Mouse (Mus musculus) ES-Bruce4 (cell line): Measurements from ENCODE around the gene Pomp.

Source experiments
- CTCF ChIP-seq: IDR thresholded peaks from one replicate; pipeline ENCODE4 v1.8.1; 2011; ENCODE audit warnings: low read depth, low read length
- POLR2A ChIP-seq: IDR thresholded peaks from one replicate; pipeline ENCODE4 v1.8.1; 2011; ENCODE audit warnings: low read length; ENCODE audit not compliant: insufficient read depth

DNA sequence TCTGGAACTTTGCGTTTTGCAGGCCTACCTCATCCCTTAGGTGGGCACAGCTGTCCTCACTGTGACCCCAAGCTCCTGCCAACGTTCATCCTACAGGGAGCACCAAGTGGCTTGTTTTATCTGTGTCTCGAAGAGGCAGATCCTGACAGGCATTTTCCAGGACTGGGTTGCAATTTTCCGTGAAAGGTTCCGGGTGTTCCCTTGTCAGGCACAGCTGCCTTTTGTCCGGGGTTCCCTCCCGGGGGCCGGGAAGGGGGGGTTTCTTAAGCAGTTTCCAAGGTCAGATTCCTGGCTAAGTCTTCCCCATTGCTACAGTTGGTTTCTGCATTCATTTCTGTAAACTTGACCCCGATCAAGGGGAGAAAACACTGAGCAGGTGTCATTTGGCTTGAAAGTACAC is 34.2 kb upstream of the Pomp start:
- TF ChIP-seq POLR2A (no peak), CTCF (no peak)
